Mouse (Mus musculus) lung, postnatal 0 days (tissue): Measurements from ENCODE around the gene Cacna2d2.

Experiments used
- CTCF ChIP-seq: IDR thresholded peaks from 2 replicates; pipeline ENCODE4 v1.5.1; 2016; ENCODE audit warnings: antibody characterized with exemption, mild to moderate bottlenecking
- EP300 ChIP-seq: IDR thresholded peaks from 2 replicates; pipeline ENCODE4 v1.6.1; 2016; ENCODE audit warnings: antibody characterized with exemption, mild to moderate bottlenecking, control low read depth

GRCm38 (mm10) chr9:107550491-107551116, 151.2 kb downstream of the Cacna2d2 start:
- TF ChIP-seq CTCF (no peak), EP300 (no peak)
